In the genomic region with DNA sequence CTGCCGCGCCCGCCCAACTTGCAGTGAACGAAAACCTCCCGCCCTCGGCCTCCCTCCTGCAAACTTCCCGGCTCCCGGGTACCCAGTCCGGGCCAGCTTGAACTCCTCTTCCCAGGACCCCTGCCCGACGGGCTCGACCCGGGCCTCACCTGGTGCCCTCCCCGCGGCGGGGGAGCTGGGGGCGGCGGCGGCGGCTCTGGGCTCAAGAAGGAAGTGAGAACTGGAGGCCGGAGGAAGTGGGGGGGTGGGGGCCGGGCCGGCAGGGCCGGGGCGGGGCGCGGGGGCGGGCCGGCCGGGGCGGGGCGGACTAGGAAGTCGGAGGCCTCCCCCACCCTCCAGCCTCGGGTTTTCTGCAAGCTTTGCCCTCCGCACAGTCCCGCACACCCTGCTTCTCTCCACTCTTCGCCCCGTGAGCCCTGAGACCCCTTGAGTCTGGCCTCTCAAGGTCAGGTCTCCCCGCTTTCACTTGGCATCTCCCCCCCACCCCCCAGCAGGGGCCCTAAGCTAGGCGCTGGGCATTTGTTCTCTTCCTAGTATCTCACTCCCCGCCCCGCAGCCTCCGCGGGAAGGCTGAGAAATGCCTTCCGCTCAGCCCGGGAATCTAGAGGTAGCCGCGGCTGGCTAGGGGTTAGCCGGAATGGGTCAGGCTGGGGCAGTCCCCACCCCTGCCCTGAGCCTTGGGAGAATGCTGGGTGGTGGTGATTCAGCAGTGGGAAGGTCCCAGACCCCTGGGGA, we compare ENCODE assay signal across 8 mouse cellular contexts. TPM values are rescaled to one million over a fixed set of nuclear protein-coding genes. Genes with fewer than 3 reads are reported as not detected.
A peak's percentile ranks its signal among the peaks of the same experiment; 100 is the strongest.
DNase-seq lines count a peak whose midpoint lies in the region; ATAC-seq and TF ChIP-seq lines count a peak whose summit lies in the region.

No protein-coding gene starts in this region.

- peak overlapping the region; percentile 88 for H3K4me2 ChIP-seq in forebrain, embryonic 11.5 days (ENCODE audit: low read depth, low read length, severe bottlenecking)
- peak overlapping the region; percentile 81 for H3K4me2 ChIP-seq in heart, postnatal 0 days (ENCODE audit: low read depth, low read length)
- H3K4me2 ChIP-seq in lung, embryonic 16.5 days (ENCODE audit: low read depth, low read length), result peak overlapping the region; percentile 83

- H3K36me3 ChIP-seq in ES-Bruce4 (ENCODE audit: control insufficient read depth, insufficient read depth, low read length, poor library complexity, severe bottlenecking), result no peaks in the 10 kb centered on the region
- H3K36me3 ChIP-seq in forebrain, embryonic 11.5 days (ENCODE audit: control insufficient read depth, insufficient read depth, low read length), result no peaks in the 10 kb centered on the region
- no peaks in the 10 kb centered on the region for H3K36me3 ChIP-seq in heart, postnatal 0 days (replicated peaks; ENCODE audit: control insufficient read depth, insufficient read depth, low read length)
- no peaks in the 10 kb centered on the region for H3K36me3 ChIP-seq in lung, embryonic 16.5 days (ENCODE audit: control insufficient read depth, insufficient read depth, low read length)

- H3K27ac ChIP-seq in ES-Bruce4 (ENCODE audit: insufficient read depth, low read length), result peak overlapping the region; percentile 34; the same call in 1 of the 2 replicates
- peak overlapping the region; percentile 79 for H3K27ac ChIP-seq in forebrain, embryonic 11.5 days (ENCODE audit: low read depth, low read length)
- H3K27ac ChIP-seq in heart, postnatal 0 days (ENCODE audit: low read depth), result peak overlapping the region; percentile 97
- peak overlapping the region; percentile 100 for H3K27ac ChIP-seq in lung, embryonic 16.5 days (ENCODE audit: low read length)

- TF ChIP-seq EP300 in ES-Bruce4 (IDR thresholded peaks at IDR 0.05; ENCODE audit: insufficient read depth, low read depth, low read length), result no peak
- 0 out of 2 replicates have a peak, but pooled peaks have one; percentile 8 for TF ChIP-seq EP300 in heart, postnatal 0 days (IDR thresholded peaks at IDR 0.05; ENCODE audit: low read depth)

- peaks cover 4% of the 10 kb centered on the region for H3K4me1 ChIP-seq in ES-Bruce4 (ENCODE audit: control insufficient read depth, insufficient read depth, low read length)
- H3K4me1 ChIP-seq in forebrain, embryonic 11.5 days (replicated peaks; ENCODE audit: control insufficient read depth, insufficient read depth, low read length), result peaks cover 3% of the 10 kb centered on the region; the same call in 1 of the 2 replicates
- peaks cover 35% of the 10 kb centered on the region for H3K4me1 ChIP-seq in heart, postnatal 0 days (ENCODE audit: control insufficient read depth, insufficient read depth)
- peaks cover 43% of the 10 kb centered on the region for H3K4me1 ChIP-seq in lung, embryonic 16.5 days (replicated peaks; ENCODE audit: control insufficient read depth, insufficient read depth, low read length)

- no peak for TF ChIP-seq CTCF in ES-Bruce4 (IDR thresholded peaks at IDR 0.05; ENCODE audit: low read depth, low read length)
- no peak for TF ChIP-seq CTCF in heart, postnatal 0 days (IDR thresholded peaks at IDR 0.05; ENCODE audit: low read depth)

- H3K9ac ChIP-seq in ES-Bruce4 (ENCODE audit: low read depth, poor library complexity, severe bottlenecking), result peak overlapping the region; percentile 82
- peak overlapping the region; percentile 87 for H3K9ac ChIP-seq in forebrain, embryonic 11.5 days (ENCODE audit: low read length)
- peak overlapping the region; percentile 88 for H3K9ac ChIP-seq in heart, postnatal 0 days (replicated peaks; ENCODE audit: low read depth, low read length)
- peak overlapping the region; percentile 95 for H3K9ac ChIP-seq in lung, embryonic 16.5 days (ENCODE audit: low read length)

- no peaks in the 10 kb centered on the region for H3K27me3 ChIP-seq in ES-Bruce4 (ENCODE audit: control insufficient read depth, insufficient read depth, low read length, poor library complexity, severe bottlenecking)
- H3K27me3 ChIP-seq in forebrain, embryonic 11.5 days (ENCODE audit: control insufficient read depth, insufficient read depth, low read length), result no peaks in the 10 kb centered on the region
- H3K27me3 ChIP-seq in heart, postnatal 0 days (ENCODE audit: control insufficient read depth, insufficient read depth, low read length), result no peaks in the 10 kb centered on the region
- no peaks in the 10 kb centered on the region for H3K27me3 ChIP-seq in lung, embryonic 16.5 days (ENCODE audit: control insufficient read depth, insufficient read depth, low read depth, low read length)

- ATAC-seq in forebrain, embryonic 11.5 days (replicated peaks; ENCODE audit: low FRiP score), result peak; percentile 83
- peak; percentile 81 for ATAC-seq in heart, postnatal 0 days (ENCODE audit: insufficient read depth, low read depth)
- peak; percentile 88 for ATAC-seq in lung, embryonic 16.5 days (ENCODE audit: low read depth)
- ATAC-seq in neutrophil, adult 5-6 weeks (ENCODE audit: extremely low read depth, insufficient number of reproducible peaks, low FRiP score, poor library complexity, severe bottlenecking), result peak; percentile 44

- DNase-seq in c-Kit-positive CD71-positive TER-119-positive erythroid progenitor cells, embryonic 14.5 days (ENCODE audit: low spot score), result peak; percentile 69
- DNase-seq in forebrain, embryonic 11.5 days (ENCODE audit: low spot score), result peak; percentile 89
- DNase-seq in heart, postnatal 0 days (ENCODE audit: low spot score), result peak; percentile 66
- peak; percentile 77 to 88 for DNase-seq in kidney, postnatal 25 days
- DNase-seq in thymus, adult 18-20 months, result peak; percentile 73 to 84

- H3K9me3 ChIP-seq in ES-Bruce4 (replicated peaks; ENCODE audit: control insufficient read depth, insufficient read depth, low read length, poor library complexity, severe bottlenecking), result no peaks in the 10 kb centered on the region
- H3K9me3 ChIP-seq in forebrain, embryonic 11.5 days (ENCODE audit: control insufficient read depth, low read length), result no peaks in the 10 kb centered on the region
- H3K9me3 ChIP-seq in heart, postnatal 0 days (replicated peaks; ENCODE audit: control insufficient read depth, low read length), result no peaks in the 10 kb centered on the region
- no peaks in the 10 kb centered on the region for H3K9me3 ChIP-seq in lung, embryonic 16.5 days (ENCODE audit: control insufficient read depth, low read length)

- TF ChIP-seq POLR2A in ES-Bruce4 (IDR thresholded peaks at IDR 0.05; ENCODE audit: insufficient read depth, low read length), result peak; percentile 34

- WGBS in forebrain, embryonic 11.5 days, result 1% methylated on average over 36 of the region's 49 CpGs
- under 1% methylated on average over 38 of the region's 49 CpGs for WGBS in heart, postnatal 0 days
- WGBS in lung, embryonic 16.5 days, result under 1% methylated on average over 34 of the region's 49 CpGs

- peak overlapping the region; percentile 90 for H3K4me3 ChIP-seq in ES-Bruce4 (ENCODE audit: low read depth, low read length)
- peak overlapping the region; percentile 78 for H3K4me3 ChIP-seq in forebrain, embryonic 11.5 days (ENCODE audit: low read depth, low read length)
- H3K4me3 ChIP-seq in heart, postnatal 0 days (ENCODE audit: low read depth, low read length), result peak overlapping the region; percentile 93
- H3K4me3 ChIP-seq in lung, embryonic 16.5 days (ENCODE audit: low read length), result peak overlapping the region; percentile 91

RNA-seq across cellular contexts. Expression of a gene that starts 5.8 kb away (rescaled TPM):
- polyA plus RNA-seq in ES-Bruce4 (2011; ENCODE audit: insufficient read depth, insufficient read length, low read depth, missing spikeins), result 20.0 and 20.4 TPM in 2 replicates
- polyA plus RNA-seq in forebrain, embryonic 11.5 days (2014; fragmentation: Nextera tagmentation; extraction: Ambion mirVana), result 32.2 and 37.2 TPM in 2 replicates
- 24.6 and 31.3 TPM in 2 replicates for total RNA-seq in heart, postnatal 0 days (2014; rRNA removed; ENCODE audit: low replicate concordance)
- polyA plus RNA-seq in heart, postnatal 0 days (2015; fragmentation: Nextera tagmentation; extraction: Ambion mirVana), result 34.7 and 36.7 TPM in 2 replicates
- polyA plus RNA-seq in lung, embryonic 16.5 days (2015; fragmentation: Nextera tagmentation; extraction: Ambion mirVana), result 78.1 and 82.1 TPM in 2 replicates
- 118 and 127 TPM in 2 replicates for total RNA-seq in neutrophil, adult 5-6 weeks (2017)

RNA-seq across cellular contexts. Expression of a gene that starts 17.5 kb away (rescaled TPM):
- 26.0 and 28.9 TPM in 2 replicates for polyA plus RNA-seq in ES-Bruce4 (2011; ENCODE audit: insufficient read depth, insufficient read length, low read depth, missing spikeins)
- polyA plus RNA-seq in forebrain, embryonic 11.5 days (2014; fragmentation: Nextera tagmentation; extraction: Ambion mirVana), result 12.3 and 14.3 TPM in 2 replicates
- total RNA-seq in heart, postnatal 0 days (2014; rRNA removed; ENCODE audit: low replicate concordance), result 28.1 and 59.0 TPM in 2 replicates
- 11.4 and 11.6 TPM in 2 replicates for polyA plus RNA-seq in heart, postnatal 0 days (2015; fragmentation: Nextera tagmentation; extraction: Ambion mirVana)
- polyA plus RNA-seq in lung, embryonic 16.5 days (2015; fragmentation: Nextera tagmentation; extraction: Ambion mirVana), result 20.6 and 21.3 TPM in 2 replicates
- 63.7 and 72.1 TPM in 2 replicates for total RNA-seq in neutrophil, adult 5-6 weeks (2017)

RNA-seq across cellular contexts. Expression of a gene that starts 40.1 kb away (rescaled TPM):
- polyA plus RNA-seq in ES-Bruce4 (2011; ENCODE audit: insufficient read depth, insufficient read length, low read depth, missing spikeins), result 48.9 and 55.0 TPM in 2 replicates
- 54.5 and 58.8 TPM in 2 replicates for polyA plus RNA-seq in forebrain, embryonic 11.5 days (2014; fragmentation: Nextera tagmentation; extraction: Ambion mirVana)
- total RNA-seq in heart, postnatal 0 days (2014; rRNA removed; ENCODE audit: low replicate concordance), result 79.5 and 117 TPM in 2 replicates
- 60.9 TPM in 2 replicates for polyA plus RNA-seq in heart, postnatal 0 days (2015; fragmentation: Nextera tagmentation; extraction: Ambion mirVana)
- 95.1 and 103 TPM in 2 replicates for polyA plus RNA-seq in lung, embryonic 16.5 days (2015; fragmentation: Nextera tagmentation; extraction: Ambion mirVana)
- 32.1 and 32.8 TPM in 2 replicates for total RNA-seq in neutrophil, adult 5-6 weeks (2017)

RNA-seq across cellular contexts. Expression of a gene that starts 40.1 kb away (rescaled TPM):
- 118 and 119 TPM in 2 replicates for polyA plus RNA-seq in ES-Bruce4 (2011; ENCODE audit: insufficient read depth, insufficient read length, low read depth, missing spikeins)
- polyA plus RNA-seq in forebrain, embryonic 11.5 days (2014; fragmentation: Nextera tagmentation; extraction: Ambion mirVana), result 46.3 and 50.0 TPM in 2 replicates
- 28.0 and 36.0 TPM in 2 replicates for total RNA-seq in heart, postnatal 0 days (2014; rRNA removed; ENCODE audit: low replicate concordance)
- polyA plus RNA-seq in heart, postnatal 0 days (2015; fragmentation: Nextera tagmentation; extraction: Ambion mirVana), result 10.6 and 12.2 TPM in 2 replicates
- polyA plus RNA-seq in lung, embryonic 16.5 days (2015; fragmentation: Nextera tagmentation; extraction: Ambion mirVana), result 32.8 and 34.4 TPM in 2 replicates
- 74.8 TPM in 2 replicates for total RNA-seq in neutrophil, adult 5-6 weeks (2017)

Comparison
In these comparisons a context has a peak if more than half of its experiments do, and no peak if none do; other contexts are left out.
1. Peak in every context shown above with its lines: DNase-seq, ATAC-seq, H3K4me3 ChIP-seq and H3K27ac ChIP-seq.
2. H3K27ac ChIP-seq: peak in every context shown above with its lines; median percentile 100 in lung, embryonic 16.5 days; 97 in heart, postnatal 0 days; 79 in forebrain, embryonic 11.5 days; 34 in ES-Bruce4.